Mouse (Mus musculus): ENCODE data around the gene Lipc.

Lipc gene

GRCm38 (mm10) chr9:70958381-70958780, 6.4 kb upstream of the Lipc start:
- DNase-seq (ENCODE audit: low read depth in 1 of 2, low spot score in 2 of 2) = no peak

- DNase-seq (ENCODE audit: low read depth in 1 of 2, low spot score in 2 of 2) = no peak
These were observed 5.7 kb upstream of the Lipc start for GRCm38 (mm10) chr9:70957717-70958116.

GRCm38 (mm10) chr9:70954226-70954625, 2.2 kb upstream of the Lipc start:
- DNase-seq (ENCODE audit: low read depth in 1 of 2, low spot score in 2 of 2) = no peak

- DNase-seq (ENCODE audit: low read depth in 1 of 2, low spot score in 2 of 2) = no peak
These were observed 2.7 kb downstream of the Lipc start for GRCm38 (mm10) chr9:70949336-70949735.

GRCm38 (mm10) chr9:70947312-70947711, 4.7 kb downstream of the Lipc start:
- DNase-seq (ENCODE audit: low read depth in 1 of 2, low spot score in 2 of 2) = no peak

GRCm38 (mm10) chr9:70942686-70943333, 9.2 kb downstream of the Lipc start:
- DNase-seq (ENCODE audit: low read depth in 1 of 2, low spot score in 2 of 2) = peak; percentile 69 to 72

GRCm38 (mm10) chr9:70939752-70940501, 12.1 kb downstream of the Lipc start:
- DNase-seq (ENCODE audit: low read depth in 1 of 2, low spot score in 2 of 2) = no peak

- no peak for DNase-seq (ENCODE audit: low read depth in 1 of 2, low spot score in 2 of 2)
These were observed 13.2 kb downstream of the Lipc start for GRCm38 (mm10) chr9:70938850-70939249.

- DNase-seq (ENCODE audit: low read depth in 1 of 2, low spot score in 2 of 2) = no peak
These were observed 13.9 kb downstream of the Lipc start for GRCm38 (mm10) chr9:70938134-70938533.

- no peak for DNase-seq (ENCODE audit: low read depth in 1 of 2, low spot score in 2 of 2)
These were observed 17.3 kb downstream of the Lipc start for GRCm38 (mm10) chr9:70934587-70935295.

GRCm38 (mm10) chr9:70930641-70931020, 21.4 kb downstream of the Lipc start:
- no peak for DNase-seq (ENCODE audit: low read depth in 1 of 2, low spot score in 2 of 2)

GRCm38 (mm10) chr9:70929840-70930640, 22.0 kb downstream of the Lipc start:
- DNase-seq (ENCODE audit: low read depth in 1 of 2, low spot score in 2 of 2) = peak; percentile 24

- no peak for DNase-seq (ENCODE audit: low read depth in 1 of 2, low spot score in 2 of 2)
These were observed 23.6 kb downstream of the Lipc start for GRCm38 (mm10) chr9:70928472-70928871.

GRCm38 (mm10) chr9:70927701-70928100, 24.3 kb downstream of the Lipc start:
- DNase-seq (ENCODE audit: low read depth in 1 of 2, low spot score in 2 of 2) = no peak

GRCm38 (mm10) chr9:70926820-70927588, 25.0 kb downstream of the Lipc start:
- DNase-seq (ENCODE audit: low read depth in 1 of 2, low spot score in 2 of 2) = no peak

- no peak for DNase-seq (ENCODE audit: low read depth in 1 of 2, low spot score in 2 of 2)
These were observed 26.8 kb downstream of the Lipc start for GRCm38 (mm10) chr9:70925225-70925624.

GRCm38 (mm10) chr9:70924763-70925162, 27.3 kb downstream of the Lipc start:
- no peak for DNase-seq (ENCODE audit: low read depth in 1 of 2, low spot score in 2 of 2)

- no peak for DNase-seq (ENCODE audit: low read depth in 1 of 2, low spot score in 2 of 2)
These were observed 30.1 kb downstream of the Lipc start for GRCm38 (mm10) chr9:70921781-70922565.

- no peak for DNase-seq (ENCODE audit: low read depth in 1 of 2, low spot score in 2 of 2)
These were observed 30.9 kb downstream of the Lipc start for GRCm38 (mm10) chr9:70921132-70921531.

- DNase-seq (ENCODE audit: low read depth in 1 of 2, low spot score in 2 of 2) = no peak
These were observed 32.8 kb downstream of the Lipc start for GRCm38 (mm10) chr9:70919271-70919670.

Measured in monocyte, adult 2 months (primary cell).